Mouse (Mus musculus): ENCODE data around the gene Lingo2. TPM values are rescaled to one million over a fixed set of nuclear protein-coding genes. Genes with fewer than 3 reads are reported as not detected.

Lingo2 gene
- polyA plus RNA-seq (2014; fragmentation: Nextera tagmentation; extraction: Ambion mirVana), result 1.0 and 1.3 TPM in 2 replicates

DNA sequence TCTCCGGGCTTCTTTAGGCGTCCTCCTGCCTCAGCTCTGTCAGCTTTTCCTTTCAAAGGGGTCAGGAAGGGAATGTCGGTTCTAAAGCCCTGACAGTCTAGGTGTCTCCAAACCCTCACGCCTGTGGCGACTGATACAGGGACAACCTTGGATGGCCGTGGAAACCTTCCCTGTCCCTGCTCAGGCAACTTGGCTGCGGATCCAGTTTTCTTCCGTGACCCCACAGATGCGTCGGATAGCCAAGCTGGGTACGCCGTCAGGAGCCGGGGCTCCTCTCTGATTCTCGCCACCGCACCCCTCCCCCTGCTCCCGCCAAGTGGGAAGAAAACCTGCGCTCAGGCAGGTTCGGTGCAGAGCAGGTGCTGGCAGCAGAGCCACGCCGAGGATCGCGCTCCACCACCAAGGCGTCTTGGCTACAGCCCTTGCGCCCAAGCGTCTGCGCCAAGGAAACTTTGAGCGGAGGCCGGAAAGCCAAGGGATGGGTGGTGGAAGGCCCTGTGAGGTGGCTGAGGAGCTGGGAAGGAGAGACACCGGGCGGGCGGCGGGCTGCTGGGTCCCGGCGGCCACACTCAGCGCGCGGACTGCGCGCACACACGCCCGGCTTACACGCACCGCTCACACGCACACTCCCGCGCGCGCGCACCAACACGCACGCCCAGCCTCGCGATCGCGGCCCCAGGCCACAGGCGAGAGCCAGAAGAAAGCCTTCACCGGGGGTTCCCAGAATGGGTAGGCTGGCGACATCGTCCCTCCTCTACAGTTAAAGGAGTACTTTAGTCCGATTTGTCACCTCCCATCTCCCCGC, at the start of gene Lingo2:
Gene Lingo2 (minus strand): TSS at position 598 of the 805 bp plus-strand sequence.
- peak; percentile 66 for DNase-seq (ENCODE audit: low spot score)
- Histone ChIP-seq H3K27me3 (replicated peaks; ENCODE audit: control insufficient read depth, insufficient read depth, low read length) (peaks cover 68% of the 10 kb centered on the region), H3K9ac (ENCODE audit: low read length) (0 out of 2 replicates have a peak within 1 kb of the TSS, but pooled peaks have one; percentile 30)

DNA sequence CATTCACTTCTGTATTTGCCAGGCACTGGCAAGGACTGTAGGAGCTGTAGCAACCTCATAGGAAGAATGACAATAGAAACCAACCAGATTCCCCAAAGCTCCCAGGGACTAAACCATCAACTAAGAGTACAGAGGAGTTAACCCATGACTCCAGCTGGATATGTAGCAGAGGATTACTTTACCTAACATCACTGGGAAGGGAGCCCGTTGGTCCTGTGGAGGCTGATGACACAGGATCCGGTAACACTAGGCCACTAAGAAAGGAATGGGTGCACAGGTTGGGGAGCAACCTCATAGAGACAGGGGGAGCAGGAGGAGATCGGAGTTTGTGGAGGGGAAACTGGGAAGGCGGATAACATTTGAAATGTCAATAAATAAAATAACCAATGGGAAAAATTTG, 21.8 kb upstream of the Lingo2 start:
- WGBS, result 86% methylated on average over 4 of the region's 4 CpGs
- Histone ChIP-seq H3K9ac (ENCODE audit: low read length) (no peak overlapping the region), H3K4me2 (ENCODE audit: low read length) (no peak overlapping the region), H3K27ac (ENCODE audit: low read depth) (no peak overlapping the region), H3K4me3 (ENCODE audit: low read depth, low read length) (no peak overlapping the region), H3K9me3 (ENCODE audit: control insufficient read depth, low read length) (no peaks in the 10 kb centered on the region), H3K36me3 (ENCODE audit: control insufficient read depth, insufficient read depth, low read length) (no peaks in the 10 kb centered on the region), H3K4me1 (replicated peaks; ENCODE audit: control insufficient read depth, insufficient read depth, low read length) (no peaks in the 10 kb centered on the region), H3K27me3 (replicated peaks; ENCODE audit: control insufficient read depth, insufficient read depth, low read length) (no peaks in the 10 kb centered on the region)
- DNase-seq (ENCODE audit: low spot score) (no peak), ATAC-seq (replicated peaks; ENCODE audit: low FRiP score, low TSS enrichment, low read depth) (no peak)

More for the DNA sequence above, at the start of gene Lingo2:
- no peaks in the 10 kb centered on the region for H3K9me3 ChIP-seq (ENCODE audit: control insufficient read depth, low read length)
- H3K4me3 ChIP-seq (ENCODE audit: low read depth, low read length), result peak within 1 kb of the TSS; percentile 49
- peak; percentile 67 for ATAC-seq (replicated peaks; ENCODE audit: low FRiP score, low TSS enrichment, low read depth)
- peaks cover 4% of the 10 kb centered on the region for H3K4me1 ChIP-seq (replicated peaks; ENCODE audit: control insufficient read depth, insufficient read depth, low read length)
- H3K36me3 ChIP-seq (ENCODE audit: control insufficient read depth, insufficient read depth, low read length), result no peaks in the 10 kb centered on the region
- H3K27ac ChIP-seq (ENCODE audit: low read depth), result no peak within 1 kb of the TSS
- under 1% methylated on average over 45 of the region's 61 CpGs for whole genome bisulfite sequencing
- H3K4me2 ChIP-seq (ENCODE audit: low read length), result peak within 1 kb of the TSS; percentile 97

DNA sequence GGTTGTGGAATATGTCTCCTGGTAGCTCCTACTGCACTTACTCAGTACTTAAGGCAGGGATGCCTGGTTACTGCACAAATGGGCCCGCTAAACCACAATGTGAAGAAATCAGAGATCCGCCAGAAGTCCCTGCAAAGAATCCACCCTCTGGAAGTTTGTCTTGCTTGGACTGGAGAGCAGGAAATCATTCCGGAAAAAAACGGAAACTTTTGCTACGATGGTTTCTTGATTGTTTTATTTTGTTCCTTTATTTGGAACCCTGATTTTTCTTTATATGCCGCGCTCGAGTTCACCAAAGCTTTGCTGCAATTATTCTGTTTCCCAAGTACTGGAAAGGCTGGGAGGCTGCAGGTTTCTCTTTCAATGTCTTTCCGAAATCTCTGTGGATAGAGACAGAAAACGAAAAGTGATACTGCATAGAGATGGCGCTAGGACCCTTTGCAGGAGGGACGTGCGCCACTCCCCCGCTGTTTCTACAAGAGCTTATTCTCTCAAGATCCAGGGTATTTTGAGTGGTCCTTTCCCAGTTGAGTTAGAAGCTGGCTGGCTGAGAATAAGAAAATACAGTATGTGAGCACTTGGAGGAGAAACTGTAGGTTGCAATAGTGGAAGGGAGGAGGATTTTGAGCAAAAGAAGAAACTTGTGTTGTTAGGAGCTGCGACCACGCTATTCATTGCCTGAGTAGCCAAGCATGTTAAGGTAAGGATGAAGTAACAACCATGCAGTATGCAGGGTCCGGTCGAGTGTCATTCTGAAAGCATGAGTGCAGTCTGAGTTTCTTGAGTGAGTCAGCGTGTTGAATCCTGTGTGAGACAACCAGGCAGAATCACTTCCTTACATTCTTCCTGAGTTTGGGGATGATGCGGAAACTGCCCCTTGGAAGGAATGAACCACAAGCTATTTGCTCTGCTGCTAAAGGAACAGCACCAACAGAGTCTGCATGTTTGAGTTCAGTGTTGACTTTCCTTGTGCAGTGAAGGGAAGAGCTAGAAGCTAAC, 1.2 kb upstream of the Lingo2 start:
- H3K36me3 ChIP-seq (ENCODE audit: control insufficient read depth, insufficient read depth, low read length), result no peaks in the 10 kb centered on the region
- peaks cover 4% of the 10 kb centered on the region for H3K4me1 ChIP-seq (replicated peaks; ENCODE audit: control insufficient read depth, insufficient read depth, low read length)
- WGBS, result 8% methylated on average over 20 of the region's 20 CpGs
- ATAC-seq (replicated peaks; ENCODE audit: low FRiP score, low TSS enrichment, low read depth), result no peak
- peaks cover 64% of the 10 kb centered on the region for H3K27me3 ChIP-seq (replicated peaks; ENCODE audit: control insufficient read depth, insufficient read depth, low read length)
- DNase-seq (ENCODE audit: low spot score), result peak; percentile 53
- peak overlapping the region; percentile 97 for H3K4me2 ChIP-seq (ENCODE audit: low read length)
- H3K4me3 ChIP-seq (ENCODE audit: low read depth, low read length), result peak overlapping the region; percentile 49
- H3K9ac ChIP-seq (ENCODE audit: low read length), result no peak overlapping the region
- no peaks in the 10 kb centered on the region for H3K9me3 ChIP-seq (ENCODE audit: control insufficient read depth, low read length)
- H3K27ac ChIP-seq (ENCODE audit: low read depth), result no peak overlapping the region

DNA sequence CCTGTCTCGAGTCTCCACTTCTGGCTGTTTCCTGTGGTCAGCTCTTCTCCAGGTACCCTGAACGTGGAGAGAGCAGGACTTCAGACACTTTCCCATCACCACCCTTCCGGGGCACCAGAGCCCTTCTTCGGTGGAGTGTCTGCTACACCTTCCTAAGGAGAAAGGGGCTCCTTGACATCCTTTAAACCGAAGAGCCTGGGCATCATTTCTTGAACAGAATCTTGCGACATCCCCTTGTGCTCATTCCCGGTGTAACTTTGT, 338 bp upstream of the Lingo2 start:
- H3K4me3 ChIP-seq (ENCODE audit: low read depth, low read length), result peak overlapping the region; percentile 49
- H3K27me3 ChIP-seq (replicated peaks; ENCODE audit: control insufficient read depth, insufficient read depth, low read length), result peaks cover 68% of the 10 kb centered on the region
- no peak overlapping the region for H3K27ac ChIP-seq (ENCODE audit: low read depth)
- no peak for ATAC-seq (replicated peaks; ENCODE audit: low FRiP score, low TSS enrichment, low read depth)
- H3K9ac ChIP-seq (ENCODE audit: low read length), result no peak overlapping the region
- H3K36me3 ChIP-seq (ENCODE audit: control insufficient read depth, insufficient read depth, low read length), result no peaks in the 10 kb centered on the region
- 1% methylated on average over 7 of the region's 7 CpGs for WGBS
- peak; percentile 70 for DNase-seq (ENCODE audit: low spot score)
- H3K4me2 ChIP-seq (ENCODE audit: low read length), result peak overlapping the region; percentile 97
- peaks cover 4% of the 10 kb centered on the region for H3K4me1 ChIP-seq (replicated peaks; ENCODE audit: control insufficient read depth, insufficient read depth, low read length)
- no peaks in the 10 kb centered on the region for H3K9me3 ChIP-seq (ENCODE audit: control insufficient read depth, low read length)

DNA sequence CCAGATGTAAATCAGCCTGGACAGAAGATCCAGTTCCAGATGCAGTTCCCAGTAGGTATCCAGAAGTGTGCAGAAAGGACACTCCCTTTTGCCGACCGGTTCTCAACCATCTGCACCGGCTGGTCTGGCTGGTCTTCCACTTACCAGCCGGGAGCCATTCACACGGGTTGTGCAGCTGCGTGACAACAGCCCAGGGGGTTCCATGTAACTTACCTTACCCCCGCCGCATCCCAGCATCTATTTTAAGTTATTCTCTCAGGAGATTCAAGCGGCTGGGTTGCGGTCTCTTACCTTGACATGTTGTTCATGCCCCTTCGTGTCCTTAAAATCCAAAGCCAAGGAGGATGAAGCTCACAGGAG, 777 bp downstream of the Lingo2 start:
- H3K36me3 ChIP-seq (ENCODE audit: control insufficient read depth, insufficient read depth, low read length), result no peaks in the 10 kb centered on the region
- ATAC-seq (replicated peaks; ENCODE audit: low FRiP score, low TSS enrichment, low read depth) (peak; percentile 63), DNase-seq (ENCODE audit: low spot score) (peak; percentile 71)
- peaks cover 68% of the 10 kb centered on the region for H3K27me3 ChIP-seq (replicated peaks; ENCODE audit: control insufficient read depth, insufficient read depth, low read length)
- H3K4me2 ChIP-seq (ENCODE audit: low read length), result peak overlapping the region; percentile 97
- 2% methylated on average over 11 of the region's 11 CpGs for WGBS
- no peak overlapping the region for H3K9ac ChIP-seq (ENCODE audit: low read length)
- peak overlapping the region; percentile 49 for H3K4me3 ChIP-seq (ENCODE audit: low read depth, low read length)
- peaks cover 4% of the 10 kb centered on the region for H3K4me1 ChIP-seq (replicated peaks; ENCODE audit: control insufficient read depth, insufficient read depth, low read length)
- H3K27ac ChIP-seq (ENCODE audit: low read depth), result no peak overlapping the region
- no peaks in the 10 kb centered on the region for H3K9me3 ChIP-seq (ENCODE audit: control insufficient read depth, low read length)

DNA sequence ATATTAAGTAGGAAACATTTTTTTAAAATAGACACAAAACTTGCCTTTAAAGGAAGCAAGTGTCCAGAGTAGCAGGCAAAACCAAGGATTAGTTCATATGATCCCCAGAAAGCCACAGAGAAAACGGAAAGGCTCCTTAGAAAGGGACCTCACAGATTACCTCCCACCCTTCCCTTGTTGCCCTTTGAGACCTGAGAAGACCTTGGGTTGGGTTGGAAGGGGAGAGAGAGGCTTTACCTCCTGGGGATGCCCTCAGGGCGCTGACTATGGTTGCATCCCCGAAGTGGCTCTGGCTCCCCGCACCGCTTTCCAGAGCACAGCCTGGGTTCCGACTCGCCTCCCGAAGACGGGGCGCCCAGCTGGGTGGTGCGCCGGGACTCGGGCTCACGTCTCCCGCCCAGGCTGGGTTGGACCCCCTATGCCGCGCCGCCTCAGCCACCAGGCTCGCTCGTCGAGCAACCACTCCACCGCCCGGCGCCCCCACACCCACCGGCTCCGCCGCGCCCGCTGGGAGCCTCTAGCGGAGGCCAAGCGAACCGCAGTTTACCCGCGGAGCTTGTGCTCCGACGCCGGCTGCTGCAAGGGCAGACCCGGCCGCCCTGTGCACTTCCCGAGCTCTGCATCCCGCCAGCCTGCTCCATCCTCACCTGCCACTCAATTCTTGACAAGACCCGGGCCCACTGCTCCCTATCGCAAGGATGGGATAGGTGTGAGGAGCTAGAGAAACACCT, 1.4 kb downstream of the Lingo2 start:
- Histone ChIP-seq H3K9me3 (ENCODE audit: control insufficient read depth, low read length) (no peaks in the 10 kb centered on the region), H3K36me3 (ENCODE audit: control insufficient read depth, insufficient read depth, low read length) (no peaks in the 10 kb centered on the region), H3K4me2 (ENCODE audit: low read length) (peak overlapping the region; percentile 97), H3K4me1 (replicated peaks; ENCODE audit: control insufficient read depth, insufficient read depth, low read length) (peaks cover 4% of the 10 kb centered on the region), H3K9ac (ENCODE audit: low read length) (no peak overlapping the region), H3K27ac (ENCODE audit: low read depth) (no peak overlapping the region), H3K27me3 (replicated peaks; ENCODE audit: control insufficient read depth, insufficient read depth, low read length) (peaks cover 68% of the 10 kb centered on the region), H3K4me3 (ENCODE audit: low read depth, low read length) (peak overlapping the region; percentile 49)
- under 1% methylated on average over 43 of the region's 43 CpGs for WGBS
- DNase-seq (ENCODE audit: low spot score), result peak; percentile 85
- peak; percentile 90 for ATAC-seq (replicated peaks; ENCODE audit: low FRiP score, low TSS enrichment, low read depth)

DNA sequence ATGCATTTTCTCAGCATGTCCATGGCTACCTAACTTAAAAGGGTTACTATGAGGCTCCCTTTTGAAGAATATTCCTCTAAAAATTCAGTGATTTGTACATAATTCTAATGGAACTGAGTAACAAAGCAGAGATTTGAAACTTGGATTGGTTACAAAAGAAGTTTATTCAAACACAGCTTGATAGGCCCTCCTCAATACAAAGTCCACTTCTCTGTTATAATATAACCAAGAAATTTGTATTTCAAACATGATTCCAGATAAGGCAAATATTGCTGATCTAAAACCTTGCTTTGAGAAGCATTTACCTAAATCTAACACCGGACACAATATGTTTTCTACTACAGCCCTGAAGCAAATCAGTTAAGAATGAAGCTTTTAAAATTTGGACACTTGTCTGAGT, 60.7 kb downstream of the Lingo2 start:
- no peak for ATAC-seq (replicated peaks; ENCODE audit: low FRiP score, low TSS enrichment, low read depth)
- H3K4me2 ChIP-seq (ENCODE audit: low read length), result no peak overlapping the region
- no peaks in the 10 kb centered on the region for H3K27me3 ChIP-seq (replicated peaks; ENCODE audit: control insufficient read depth, insufficient read depth, low read length)
- H3K36me3 ChIP-seq (ENCODE audit: control insufficient read depth, insufficient read depth, low read length), result no peaks in the 10 kb centered on the region
- WGBS, result 77% methylated on average over 1 of the region's 1 CpGs
- no peak overlapping the region for H3K27ac ChIP-seq (ENCODE audit: low read depth)
- no peak overlapping the region for H3K9ac ChIP-seq (ENCODE audit: low read length)
- no peak for DNase-seq (ENCODE audit: low spot score)
- H3K4me3 ChIP-seq (ENCODE audit: low read depth, low read length), result no peak overlapping the region
- H3K4me1 ChIP-seq (replicated peaks; ENCODE audit: control insufficient read depth, insufficient read depth, low read length), result no peaks in the 10 kb centered on the region
- no peaks in the 10 kb centered on the region for H3K9me3 ChIP-seq (ENCODE audit: control insufficient read depth, low read length)

DNA sequence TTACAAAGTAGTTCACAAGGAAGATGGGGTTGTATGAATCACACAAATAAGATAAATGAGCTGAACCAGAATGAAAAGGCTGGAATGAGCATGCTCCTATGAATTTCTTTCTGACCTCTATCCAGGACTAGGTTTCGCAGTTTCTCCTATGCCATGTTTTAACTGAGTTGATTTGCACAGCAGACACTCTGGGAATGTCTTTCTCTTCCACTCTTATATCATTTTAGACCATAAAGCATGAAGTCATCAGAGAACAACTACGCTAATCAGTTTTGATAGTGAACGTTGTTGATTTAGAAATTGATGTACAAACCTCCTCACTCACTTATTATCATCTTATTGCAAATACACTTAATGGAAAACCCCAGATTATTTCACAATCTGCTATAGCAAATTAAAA, 61.2 kb downstream of the Lingo2 start:
- no peak for ATAC-seq (replicated peaks; ENCODE audit: low FRiP score, low TSS enrichment, low read depth)
- 78% methylated on average over 3 of the region's 3 CpGs for WGBS
- Histone ChIP-seq H3K4me2 (ENCODE audit: low read length) (no peak overlapping the region), H3K27me3 (replicated peaks; ENCODE audit: control insufficient read depth, insufficient read depth, low read length) (no peaks in the 10 kb centered on the region), H3K4me1 (replicated peaks; ENCODE audit: control insufficient read depth, insufficient read depth, low read length) (no peaks in the 10 kb centered on the region), H3K36me3 (ENCODE audit: control insufficient read depth, insufficient read depth, low read length) (no peaks in the 10 kb centered on the region), H3K27ac (ENCODE audit: low read depth) (no peak overlapping the region), H3K9me3 (ENCODE audit: control insufficient read depth, low read length) (no peaks in the 10 kb centered on the region), H3K9ac (ENCODE audit: low read length) (no peak overlapping the region), H3K4me3 (ENCODE audit: low read depth, low read length) (no peak overlapping the region)
- no peak for DNase-seq (ENCODE audit: low spot score)
